Mouse (Mus musculus): ENCODE data around the gene Trim67.
"Not testable (repeated sequence)": the region's sequence is repeated elsewhere in the genome, so short reads cannot be mapped to it uniquely, and the experiment has no call there.

Gene Trim67

GRCm38 (mm10) chr8:124831941-124832340 lies 39.0 kb downstream of the Trim67 start:
- CTCF ChIA-PET, result no interaction called here

- CTCF ChIA-PET, result no interaction called here
Measured at GRCm38 (mm10) chr8:124833430-124834205, 40.7 kb downstream of the Trim67 start.

- CTCF ChIA-PET, result no interaction called here
Measured at GRCm38 (mm10) chr8:124835848-124836247, 43.0 kb downstream of the Trim67 start.

- CTCF ChIA-PET, result no interaction called here
Measured at GRCm38 (mm10) chr8:124836273-124836672, 43.4 kb downstream of the Trim67 start.

- CTCF ChIA-PET, result interaction anchor here (0.6 kb wide), 1 partner anchor 1362 kb away, joined by 18 read pairs; no protein-coding TSS in a partner anchor
Measured at GRCm38 (mm10) chr8:124836907-124837306, 44.0 kb downstream of the Trim67 start.

GRCm38 (mm10) chr8:124837956-124838355 lies 45.1 kb downstream of the Trim67 start:
- CTCF ChIA-PET, result interaction anchor here (0.6 kb wide), 1 partner anchor 113 kb away, joined by 10 read pairs; no protein-coding TSS in a partner anchor

GRCm38 (mm10) chr8:124839371-124839770 lies 46.5 kb downstream of the Trim67 start:
- CTCF ChIA-PET, result no interaction called here

GRCm38 (mm10) chr8:124840900-124841299 lies 48.0 kb downstream of the Trim67 start:
- CTCF ChIA-PET, result interaction anchor here (0.6 kb wide), 1 partner anchor 1945 kb away, joined by 3 read pairs; no protein-coding TSS in a partner anchor

- CTCF ChIA-PET, result no interaction called here
Measured at GRCm38 (mm10) chr8:124841775-124842174, 48.9 kb downstream of the Trim67 start.

GRCm38 (mm10) chr8:124842929-124843328 lies 50.0 kb downstream of the Trim67 start:
- CTCF ChIA-PET, result not testable (repeated sequence)

GRCm38 (mm10) chr8:124845131-124845530 lies 52.2 kb downstream of the Trim67 start:
- CTCF ChIA-PET, result no interaction called here

- CTCF ChIA-PET, result no interaction called here
Measured at GRCm38 (mm10) chr8:124845573-124845972, 52.7 kb downstream of the Trim67 start.

GRCm38 (mm10) chr8:124853511-124853910 lies 60.6 kb downstream of the Trim67 start:
- CTCF ChIA-PET, result no interaction called here

GRCm38 (mm10) chr8:124859466-124859865 lies 66.6 kb downstream of the Trim67 start:
- CTCF ChIA-PET, result no interaction called here

- CTCF ChIA-PET, result interaction anchor here (0.6 kb wide), 1 partner anchor 70 kb away, joined by 3 read pairs; no protein-coding TSS in a partner anchor
Measured at GRCm38 (mm10) chr8:124860188-124860587, 67.3 kb downstream of the Trim67 start.

- CTCF ChIA-PET, result no interaction called here
Measured at GRCm38 (mm10) chr8:124862321-124863162, 69.7 kb downstream of the Trim67 start, which contains the start of the genes Gnpat and 2810004N23Rik. Gene Gnpat, plus strand, starts transcription at chr8:124863033. Gene 2810004N23Rik, minus strand, starts transcription at chr8:124863120.

GRCm38 (mm10) chr8:124863163-124863677 lies 70.3 kb downstream of the Trim67 start:
- CTCF ChIA-PET, result no interaction called here

- CTCF ChIA-PET, result no interaction called here
Measured at GRCm38 (mm10) chr8:124863729-124864128, 70.8 kb downstream of the Trim67 start.

GRCm38 (mm10) chr8:124866669-124867068 lies 73.8 kb downstream of the Trim67 start:
- CTCF ChIA-PET, result interaction anchor here (0.7 kb wide), 1 partner anchor 62 kb away, joined by 3 read pairs; no protein-coding TSS in a partner anchor

GRCm38 (mm10) chr8:124867126-124867525 lies 74.2 kb downstream of the Trim67 start:
- CTCF ChIA-PET, result interaction anchor here (0.7 kb wide), 1 partner anchor 61 kb away, joined by 3 read pairs; no protein-coding TSS in a partner anchor

GRCm38 (mm10) chr8:124869708-124870107 lies 76.8 kb downstream of the Trim67 start:
- CTCF ChIA-PET, result no interaction called here

- CTCF ChIA-PET, result no interaction called here
Measured at GRCm38 (mm10) chr8:124871474-124871873, 78.6 kb downstream of the Trim67 start.

Measured in spleen, embryonic (tissue).